Mouse (Mus musculus): ENCODE data around the gene Nod1. TPM values are rescaled to one million over a fixed set of nuclear protein-coding genes. Genes with fewer than 3 reads are reported as not detected.

Gene Nod1
- polyA plus RNA-seq, 1 experiment, result 9.4 TPM

- Histone ChIP-seq H3K9me3 (replicated peaks; ENCODE audit: control insufficient read depth, insufficient read depth, low read length, poor library complexity, severe bottlenecking) (no peaks in the 10 kb centered on the region), H3K4me1 (ENCODE audit: control insufficient read depth, insufficient read depth, low read length) (peaks cover 1% of the 10 kb centered on the region), H3K27me3 (ENCODE audit: control insufficient read depth, insufficient read depth, low read length, poor library complexity, severe bottlenecking) (no peaks in the 10 kb centered on the region), H3K9ac (ENCODE audit: low read depth, poor library complexity, severe bottlenecking) (no peak overlapping the region), H3K4me3 (ENCODE audit: low read depth, low read length) (no peak overlapping the region), H3K36me3 (ENCODE audit: control insufficient read depth, insufficient read depth, low read length, poor library complexity, severe bottlenecking) (no peaks in the 10 kb centered on the region), H3K27ac (ENCODE audit: insufficient read depth, low read length) (no peak overlapping the region)
- no peak for TF ChIP-seq POLR2A (IDR thresholded peaks at IDR 0.05; ENCODE audit: insufficient read depth, low read length)
These were observed 56.2 kb downstream of the Nod1 start for GRCm38 (mm10) chr6:54916163-54916562.

- Histone ChIP-seq H3K9ac (ENCODE audit: low read depth, poor library complexity, severe bottlenecking) (no peak overlapping the region), H3K4me1 (ENCODE audit: control insufficient read depth, insufficient read depth, low read length) (peaks cover 1% of the 10 kb centered on the region), H3K27ac (ENCODE audit: insufficient read depth, low read length) (no peak overlapping the region), H3K27me3 (ENCODE audit: control insufficient read depth, insufficient read depth, low read length, poor library complexity, severe bottlenecking) (no peaks in the 10 kb centered on the region), H3K36me3 (ENCODE audit: control insufficient read depth, insufficient read depth, low read length, poor library complexity, severe bottlenecking) (no peaks in the 10 kb centered on the region), H3K4me3 (ENCODE audit: low read depth, low read length) (no peak overlapping the region), H3K9me3 (replicated peaks; ENCODE audit: control insufficient read depth, insufficient read depth, low read length, poor library complexity, severe bottlenecking) (no peaks in the 10 kb centered on the region)
- TF ChIP-seq POLR2A (IDR thresholded peaks at IDR 0.05; ENCODE audit: insufficient read depth, low read length) (no peak), EP300 (IDR thresholded peaks at IDR 0.05; ENCODE audit: insufficient read depth, low read depth, low read length) (no peak), CTCF (IDR thresholded peaks at IDR 0.05; ENCODE audit: low read depth, low read length) (no peak)
These were observed 57.4 kb downstream of the Nod1 start for GRCm38 (mm10) chr6:54914977-54915376.

- no peak for TF ChIP-seq POLR2A (IDR thresholded peaks at IDR 0.05; ENCODE audit: insufficient read depth, low read length)
- no peak for TF ChIP-seq EP300 (IDR thresholded peaks at IDR 0.05; ENCODE audit: insufficient read depth, low read depth, low read length)
- TF ChIP-seq CTCF (IDR thresholded peaks at IDR 0.05; ENCODE audit: low read depth, low read length), result no peak
- Histone ChIP-seq H3K9ac (ENCODE audit: low read depth, poor library complexity, severe bottlenecking) (no peak overlapping the region), H3K9me3 (replicated peaks; ENCODE audit: control insufficient read depth, insufficient read depth, low read length, poor library complexity, severe bottlenecking) (no peaks in the 10 kb centered on the region), H3K4me3 (ENCODE audit: low read depth, low read length) (no peak overlapping the region), H3K36me3 (ENCODE audit: control insufficient read depth, insufficient read depth, low read length, poor library complexity, severe bottlenecking) (no peaks in the 10 kb centered on the region), H3K4me1 (ENCODE audit: control insufficient read depth, insufficient read depth, low read length) (no peaks in the 10 kb centered on the region), H3K27me3 (ENCODE audit: control insufficient read depth, insufficient read depth, low read length, poor library complexity, severe bottlenecking) (no peaks in the 10 kb centered on the region), H3K27ac (ENCODE audit: insufficient read depth, low read length) (no peak overlapping the region)
These were observed 66.1 kb downstream of the Nod1 start for GRCm38 (mm10) chr6:54906053-54907040.

DNA sequence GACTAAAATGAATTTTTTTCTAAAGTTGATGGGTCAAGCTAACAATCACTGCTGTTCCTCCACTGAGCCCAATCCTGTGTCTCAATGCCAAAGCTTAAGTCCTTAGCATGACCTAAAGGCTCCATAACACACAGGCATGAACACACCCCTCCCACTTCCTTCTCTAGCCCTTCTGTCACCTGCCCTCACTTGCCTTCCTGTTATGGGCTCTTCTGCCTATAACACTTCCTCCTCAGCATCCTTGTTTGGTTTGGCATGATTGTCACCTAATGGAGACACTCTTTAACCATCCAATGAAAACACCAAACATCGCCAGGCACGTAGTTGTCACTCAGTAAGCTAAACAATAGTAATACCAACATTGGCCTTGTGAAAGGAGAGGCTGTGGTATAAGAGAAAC, 69.9 kb downstream of the Nod1 start:
- no peak for TF ChIP-seq EP300 (IDR thresholded peaks at IDR 0.05; ENCODE audit: insufficient read depth, low read depth, low read length)
- Histone ChIP-seq H3K9ac (ENCODE audit: low read depth, poor library complexity, severe bottlenecking) (no peak overlapping the region), H3K27me3 (ENCODE audit: control insufficient read depth, insufficient read depth, low read length, poor library complexity, severe bottlenecking) (no peaks in the 10 kb centered on the region), H3K4me3 (ENCODE audit: low read depth, low read length) (no peak overlapping the region), H3K9me3 (replicated peaks; ENCODE audit: control insufficient read depth, insufficient read depth, low read length, poor library complexity, severe bottlenecking) (no peaks in the 10 kb centered on the region), H3K27ac (ENCODE audit: insufficient read depth, low read length) (no peak overlapping the region), H3K4me1 (ENCODE audit: control insufficient read depth, insufficient read depth, low read length) (no peaks in the 10 kb centered on the region), H3K36me3 (ENCODE audit: control insufficient read depth, insufficient read depth, low read length, poor library complexity, severe bottlenecking) (no peaks in the 10 kb centered on the region)

DNA sequence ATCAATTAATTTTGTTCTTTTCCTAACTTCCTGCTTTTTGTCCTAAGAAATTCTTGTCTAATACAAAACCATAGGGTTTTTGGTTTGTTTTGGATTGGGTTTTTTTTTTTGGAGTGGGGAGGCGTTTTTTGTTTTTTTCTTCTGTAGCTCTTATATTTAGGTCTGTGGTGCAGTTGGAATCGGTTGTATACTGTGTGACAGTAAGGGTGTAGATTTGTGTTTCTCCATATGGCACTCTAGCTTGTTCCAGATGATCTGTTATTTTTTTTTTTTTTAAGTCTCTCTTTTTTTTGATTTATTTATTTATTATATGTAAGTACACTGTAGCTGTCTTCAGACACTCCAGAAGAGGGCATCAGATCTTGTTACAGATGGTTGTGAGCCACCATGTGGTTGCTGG, 72.2 kb downstream of the Nod1 start:
- Histone ChIP-seq H3K4me3 (ENCODE audit: low read depth, low read length) (no peak overlapping the region), H3K36me3 (ENCODE audit: control insufficient read depth, insufficient read depth, low read length, poor library complexity, severe bottlenecking) (no peaks in the 10 kb centered on the region), H3K9me3 (replicated peaks; ENCODE audit: control insufficient read depth, insufficient read depth, low read length, poor library complexity, severe bottlenecking) (no peaks in the 10 kb centered on the region), H3K9ac (ENCODE audit: low read depth, poor library complexity, severe bottlenecking) (no peak overlapping the region), H3K27me3 (ENCODE audit: control insufficient read depth, insufficient read depth, low read length, poor library complexity, severe bottlenecking) (no peaks in the 10 kb centered on the region), H3K4me1 (ENCODE audit: control insufficient read depth, insufficient read depth, low read length) (no peaks in the 10 kb centered on the region), H3K27ac (ENCODE audit: insufficient read depth, low read length) (no peak overlapping the region)
- TF ChIP-seq CTCF (IDR thresholded peaks at IDR 0.05; ENCODE audit: low read depth, low read length) (no peak), POLR2A (IDR thresholded peaks at IDR 0.05; ENCODE audit: insufficient read depth, low read length) (no peak), EP300 (IDR thresholded peaks at IDR 0.05; ENCODE audit: insufficient read depth, low read depth, low read length) (no peak)

DNA sequence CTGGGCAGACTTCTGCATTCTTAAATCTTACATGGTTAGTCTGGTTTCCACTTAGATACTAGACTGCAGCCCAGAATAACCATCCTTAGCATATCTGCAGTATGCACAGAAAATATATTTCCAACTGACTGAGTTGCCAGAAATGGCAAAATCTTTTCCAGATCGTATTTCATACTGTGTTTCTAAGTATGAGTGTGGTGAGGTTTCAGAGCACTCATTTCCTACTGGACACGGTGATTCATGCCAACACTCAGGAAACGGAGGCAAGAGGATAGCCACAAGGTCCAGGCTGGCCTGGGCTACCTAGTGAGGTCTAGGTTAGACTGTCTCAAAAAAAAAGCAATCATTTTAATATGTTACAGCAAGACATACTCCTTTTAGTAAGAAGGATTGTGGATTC, 81.0 kb downstream of the Nod1 start:
- H3K4me3 ChIP-seq (ENCODE audit: low read depth, low read length), result no peak overlapping the region
- no peak overlapping the region for H3K9ac ChIP-seq (ENCODE audit: low read depth, poor library complexity, severe bottlenecking)
- no peak overlapping the region for H3K27ac ChIP-seq (ENCODE audit: insufficient read depth, low read length)
- H3K9me3 ChIP-seq (replicated peaks; ENCODE audit: control insufficient read depth, insufficient read depth, low read length, poor library complexity, severe bottlenecking), result no peaks in the 10 kb centered on the region
- H3K4me1 ChIP-seq (ENCODE audit: control insufficient read depth, insufficient read depth, low read length), result peaks cover 7% of the 10 kb centered on the region
- no peaks in the 10 kb centered on the region for H3K27me3 ChIP-seq (ENCODE audit: control insufficient read depth, insufficient read depth, low read length, poor library complexity, severe bottlenecking)
- TF ChIP-seq CTCF (IDR thresholded peaks at IDR 0.05; ENCODE audit: low read depth, low read length) (no peak), POLR2A (IDR thresholded peaks at IDR 0.05; ENCODE audit: insufficient read depth, low read length) (no peak), EP300 (IDR thresholded peaks at IDR 0.05; ENCODE audit: insufficient read depth, low read depth, low read length) (no peak)
- peaks cover 12% of the 10 kb centered on the region for H3K36me3 ChIP-seq (ENCODE audit: control insufficient read depth, insufficient read depth, low read length, poor library complexity, severe bottlenecking)
